Mouse (Mus musculus) myocyte (in vitro differentiated cells): ENCODE data around the gene Tph1.

Source experiments
- POLR2AphosphoS2 ChIP-seq: IDR thresholded peaks from one replicate; pipeline ENCODE4 v1.6.1; 2011; ENCODE audit warnings: low read depth, control low read depth; ENCODE audit not compliant: insufficient read length
- TCF3 ChIP-seq: IDR thresholded peaks from one replicate; pipeline ENCODE4 v1.6.1; 2011; ENCODE audit warnings: low read depth, control low read depth; ENCODE audit not compliant: insufficient read length

GRCm38 (mm10) chr7:46712250-46712649 is 39.9 kb upstream of the Tph1 start:
- TF ChIP-seq POLR2AphosphoS2 (no peak), TCF3 (no peak)
